Mouse (Mus musculus) kidney, postnatal 0 days (tissue): Measurements from ENCODE around the gene Slc27a4. TPM values are rescaled to one million over a fixed set of nuclear protein-coding genes. Genes with fewer than 3 reads are reported as not detected.
A peak's percentile ranks its signal among the peaks of the same experiment; 100 is the strongest.
"Not testable (repeated sequence)": the region's sequence is repeated elsewhere in the genome, so short reads cannot be mapped to it uniquely, and the experiment has no call there.

ENCODE experiments used
- ATAC-seq: fragments of 200-750 bp; cut with Nextera tagmentation; replicated peaks from 2 replicates; pipeline ENCODE4 v1.8.0; 2017; ENCODE audit warnings: low read depth, moderate number of reproducible peaks, moderate TSS enrichment, moderate library complexity; ENCODE audit not compliant: low FRiP score
- DNase-seq: peaks from one replicate; pipeline ENCODE4 v3.0.0-alpha.2; 2016; ENCODE audit warnings: low spot score
- H3K27ac ChIP-seq: fragments of 300-500 bp; sonication (generic); 2 replicates; pipeline ENCODE4 v1.5.1; 2014; ENCODE audit warnings: mild to moderate bottlenecking
- H3K27me3 ChIP-seq: fragments of 300-500 bp; sonication (generic); 2 replicates; pipeline ENCODE4 v1.6.1; 2014; ENCODE audit warnings: low read length, mixed read lengths; ENCODE audit not compliant: insufficient read depth
- H3K36me3 ChIP-seq: fragments of 300-500 bp; sonication (generic); 2 replicates; pipeline ENCODE4 v1.6.1; 2014; ENCODE audit warnings: low read length, mixed read lengths; ENCODE audit not compliant: insufficient read depth
- H3K4me1 ChIP-seq: fragments of 300-500 bp; sonication (generic); replicated peaks from 2 replicates; pipeline ENCODE4 v1.6.1; 2014; ENCODE audit warnings: antibody characterized with exemption, low read length, mixed read lengths; ENCODE audit not compliant: insufficient read depth
- H3K4me2 ChIP-seq: fragments of 300-500 bp; sonication (generic); 2 replicates; pipeline ENCODE4 v1.6.1; 2014; ENCODE audit warnings: mild to moderate bottlenecking, low read length, moderate library complexity, mixed read lengths
- H3K4me3 ChIP-seq: fragments of 300-500 bp; sonication (generic); replicated peaks from 2 replicates; pipeline ENCODE4 v1.5.1; 2014; ENCODE audit warnings: low read depth, low read length
- H3K9ac ChIP-seq: fragments of 300-500 bp; sonication (generic); 2 replicates; pipeline ENCODE4 v1.6.1; 2014; ENCODE audit warnings: low read depth, low read length
- H3K9me3 ChIP-seq: fragments of 300-500 bp; sonication (generic); replicated peaks from 2 replicates; pipeline ENCODE4 v1.6.1; 2016; ENCODE audit warnings: low read length, inconsistent platforms, mixed read lengths
- CTCF ChIP-seq: IDR thresholded peaks from 2 replicates; pipeline ENCODE4 v1.5.1; 2016; ENCODE audit warnings: antibody characterized with exemption, low read depth, mild to moderate bottlenecking, moderate library complexity
- WGBS: fragments of 180-500 bp; shearing (Covaris S2); extraction: QIAGEN DNeasy Blood & Tissue Kit; methylation state at CpG from one replicate; pipeline ENCODE4 v1.1.7; 2014; 5-methylcytosine and 5-hydroxymethylcytosine counted together
- polyA plus RNA-seq: library from polyadenylated mRNA; unstranded; fragments of >200 nt; fragmentation: Nextera tagmentation; extraction: Ambion mirVana; gene quantifications from 2 replicates; pipeline ENCODE4 v1.2.1, GENCODE M21; 2015

The Slc27a4 gene
- polyA plus RNA-seq, 1 experiment from 2014 or later: 15.0 TPM

- Histone ChIP-seq H3K27ac (no peak overlapping the region), H3K4me3 (no peak overlapping the region), H3K4me1 (no peaks in the 10 kb centered on the region), H3K9me3 (no peaks in the 10 kb centered on the region), H3K36me3 (no peaks in the 10 kb centered on the region), H3K27me3 (no peaks in the 10 kb centered on the region), H3K4me2 (no peak overlapping the region), H3K9ac (no peak overlapping the region)
- DNase-seq (no peak), ATAC-seq (no peak)
- no peak for TF ChIP-seq CTCF
- 71% methylated on average over 8 of the region's 8 CpGs for WGBS
Measured at GRCm38 (mm10) chr2:29771611-29772461, 30.6 kb upstream of the Slc27a4 start.

- TF ChIP-seq CTCF: no peak
- H3K27me3 ChIP-seq: no peaks in the 10 kb centered on the region
- ATAC-seq (no peak), DNase-seq (no peak)
- peaks cover 12% of the 10 kb centered on the region; the same call in 1 of the 2 replicates for H3K36me3 ChIP-seq
- H3K9ac ChIP-seq: no peak overlapping the region
- H3K27ac ChIP-seq: no peak overlapping the region
- H3K4me2 ChIP-seq: no peak overlapping the region
- 93% methylated on average over 4 of the region's 4 CpGs for WGBS
- no peaks in the 10 kb centered on the region for H3K4me1 ChIP-seq
- H3K9me3 ChIP-seq: no peaks in the 10 kb centered on the region
- no peak overlapping the region for H3K4me3 ChIP-seq
Measured at GRCm38 (mm10) chr2:29773323-29773722, 29.1 kb upstream of the Slc27a4 start.

- not testable (repeated sequence) for H3K9me3 ChIP-seq, H3K27ac ChIP-seq, ATAC-seq, H3K4me3 ChIP-seq, H3K27me3 ChIP-seq, H3K9ac ChIP-seq, H3K4me2 ChIP-seq, DNase-seq, H3K4me1 ChIP-seq
- 94% methylated on average over 2 of the region's 2 CpGs for WGBS
- peaks cover 76% of the 10 kb centered on the region for H3K36me3 ChIP-seq
Measured at GRCm38 (mm10) chr2:29781256-29781655, 21.2 kb upstream of the Slc27a4 start.

- Histone ChIP-seq H3K9me3 (no peaks in the 10 kb centered on the region), H3K36me3 (peaks cover 56% of the 10 kb centered on the region), H3K27ac (no peak overlapping the region), H3K9ac (no peak overlapping the region), H3K4me1 (peaks cover 3% of the 10 kb centered on the region; the same call in 1 of the 2 replicates), H3K27me3 (no peaks in the 10 kb centered on the region), H3K4me2 (no peak overlapping the region), H3K4me3 (no peak overlapping the region)
- WGBS: 70% methylated on average over 4 of the region's 4 CpGs
- DNase-seq (no peak), ATAC-seq (no peak)
- TF ChIP-seq CTCF: no peak
Measured at GRCm38 (mm10) chr2:29784290-29784689, 18.1 kb upstream of the Slc27a4 start.

- peak within 1 kb of the TSS; percentile 70 for H3K27ac ChIP-seq
- peak within 1 kb of the TSS; percentile 90 for H3K4me2 ChIP-seq
- peak within 1 kb of the TSS; percentile 68 for H3K4me3 ChIP-seq
- H3K9me3 ChIP-seq: no peaks in the 10 kb centered on the region
- H3K4me1 ChIP-seq: peaks cover 3% of the 10 kb centered on the region; the same call in 1 of the 2 replicates
- DNase-seq (peak; percentile 97), ATAC-seq (peak; percentile 84)
- WGBS: 2% methylated on average over 31 of the region's 31 CpGs
- TF ChIP-seq CTCF: no peak
- H3K27me3 ChIP-seq: no peaks in the 10 kb centered on the region
- H3K9ac ChIP-seq: peak within 1 kb of the TSS; percentile 70
- H3K36me3 ChIP-seq: peaks cover 42% of the 10 kb centered on the region
Measured at GRCm38 (mm10) chr2:29787104-29787917, 15.1 kb upstream of the Slc27a4 start, which contains the start of gene Coq4. TSS of gene Coq4 (plus strand) at chr2:29787493.

- Histone ChIP-seq H3K9me3 (no peaks in the 10 kb centered on the region), H3K4me1 (peaks cover 3% of the 10 kb centered on the region; the same call in 1 of the 2 replicates), H3K36me3 (peaks cover 34% of the 10 kb centered on the region), H3K4me3 (peak within 1 kb of the TSS; percentile 68), H3K27me3 (no peaks in the 10 kb centered on the region), H3K9ac (peak within 1 kb of the TSS; percentile 70), H3K4me2 (peak within 1 kb of the TSS; percentile 90), H3K27ac (peak within 1 kb of the TSS; percentile 70)
- under 1% methylated on average over 45 of the region's 45 CpGs for WGBS
- DNase-seq (peak; percentile 87), ATAC-seq (peak; percentile 87)
- no peak for TF ChIP-seq CTCF
Measured at GRCm38 (mm10) chr2:29787937-29788681, 14.3 kb upstream of the Slc27a4 start, which contains the start of gene Trub2. TSS of gene Trub2 (minus strand) at chr2:29788502.
